Mouse (Mus musculus): ENCODE measurements around the gene Pold3.

Gene Pold3

GRCm38 (mm10) chr7:100121376-100121789 is at the start of gene Pold3:
TSS of gene Pold3 (minus strand) at chr7:100121565.
- peak; percentile 99 for DNase-seq

GRCm38 (mm10) chr7:100170756-100171155 is 49.4 kb upstream of the Pold3 start:
- DNase-seq, result no peak

- no peak for DNase-seq
Observed at GRCm38 (mm10) chr7:100168654-100169053, 47.3 kb upstream of the Pold3 start.

- DNase-seq, result no peak
Observed at GRCm38 (mm10) chr7:100163506-100163905, 42.1 kb upstream of the Pold3 start.

- DNase-seq, result no peak
Observed at GRCm38 (mm10) chr7:100160006-100160405, 38.6 kb upstream of the Pold3 start.

GRCm38 (mm10) chr7:100159105-100159841 is 37.9 kb upstream of the Pold3 start, which contains the start of gene Lipt2:
TSS of gene Lipt2 (plus strand) at chr7:100159277.
- DNase-seq, result peak; percentile 95

- no peak for DNase-seq
Observed at GRCm38 (mm10) chr7:100157669-100158068, 36.3 kb upstream of the Pold3 start.

GRCm38 (mm10) chr7:100150626-100151025 is 29.3 kb upstream of the Pold3 start:
- DNase-seq, result no peak

- DNase-seq, result no peak
Observed at GRCm38 (mm10) chr7:100150086-100150485, 28.7 kb upstream of the Pold3 start.

- no peak for DNase-seq
Observed at GRCm38 (mm10) chr7:100148586-100148985, 27.2 kb upstream of the Pold3 start.

- DNase-seq, result no peak
Observed at GRCm38 (mm10) chr7:100140591-100140990, 19.2 kb upstream of the Pold3 start.

GRCm38 (mm10) chr7:100138075-100138474 is 16.7 kb upstream of the Pold3 start:
- no peak for DNase-seq

GRCm38 (mm10) chr7:100137038-100137437 is 15.7 kb upstream of the Pold3 start:
- peak; percentile 33 for DNase-seq

- no peak for DNase-seq
Observed at GRCm38 (mm10) chr7:100132379-100132778, 11.0 kb upstream of the Pold3 start.

- DNase-seq, result no peak
Observed at GRCm38 (mm10) chr7:100130592-100130991, 9.2 kb upstream of the Pold3 start.

- DNase-seq, result no peak
Observed at GRCm38 (mm10) chr7:100128262-100129041, 7.1 kb upstream of the Pold3 start.

GRCm38 (mm10) chr7:100126514-100126913 is 5.1 kb upstream of the Pold3 start:
- DNase-seq, result no peak

- peak; percentile 19 for DNase-seq
Observed at GRCm38 (mm10) chr7:100125166-100125565, 3.8 kb upstream of the Pold3 start.

GRCm38 (mm10) chr7:100124211-100124610 is 2.8 kb upstream of the Pold3 start:
- DNase-seq, result peak; percentile 53

- DNase-seq, result peak; percentile 74
Observed at GRCm38 (mm10) chr7:100123486-100123885, 2.1 kb upstream of the Pold3 start.

- no peak for DNase-seq
Observed at GRCm38 (mm10) chr7:100120791-100121261, 539 bp downstream of the Pold3 start.

- no peak for DNase-seq
Observed at GRCm38 (mm10) chr7:100114279-100114678, 7.1 kb downstream of the Pold3 start.

GRCm38 (mm10) chr7:100113821-100114220 is 7.5 kb downstream of the Pold3 start:
- no peak for DNase-seq

- no peak for DNase-seq
Observed at GRCm38 (mm10) chr7:100111506-100111905, 9.9 kb downstream of the Pold3 start.

Data from lung, postnatal 10 days (tissue).